Mouse (Mus musculus) brain, embryonic 14.5 days (tissue): ENCODE data around the gene Vars. TPM values are rescaled to one million over a fixed set of nuclear protein-coding genes. Genes with fewer than 3 reads are reported as not detected.

Experiments used
- DNase-seq: peaks from one replicate; pipeline ENCODE4 v3.0.0-alpha.2; 2011; ENCODE audit warnings: low read depth
- CTCF ChIP-seq: fragments of 200-500 bp; IDR thresholded peaks from 2 replicates; pipeline ENCODE4 v1.5.1; 2012; ENCODE audit warnings: inconsistent platforms, mild to moderate bottlenecking, moderate library complexity, borderline replicate concordance; ENCODE audit not compliant: insufficient read depth, insufficient read length; ENCODE audit errors: extremely low read depth
- POLR2A ChIP-seq: fragments of 200-500 bp; IDR thresholded peaks from 2 replicates; pipeline ENCODE4 v1.6.1; 2012; ENCODE audit warnings: mild to moderate bottlenecking, inconsistent platforms, borderline replicate concordance; ENCODE audit not compliant: poor library complexity, insufficient read depth, insufficient read length, severe bottlenecking; ENCODE audit errors: extremely low read depth
- polyA plus RNA-seq: library from polyadenylated mRNA; depleted of rRNA; stranded (reverse); fragments of >200 nt; gene quantifications from 2 replicates; pipeline ENCODE4 v1.2.3, GENCODE M21; 2012

Vars gene
- polyA plus RNA-seq, 1 experiment, result 99.2 TPM

GRCm38 (mm10) chr17:35015296-35015695 is 14.5 kb downstream of the Vars start:
- no peak for TF ChIP-seq POLR2A
- no peak for TF ChIP-seq CTCF
- no peak for DNase-seq

DNA sequence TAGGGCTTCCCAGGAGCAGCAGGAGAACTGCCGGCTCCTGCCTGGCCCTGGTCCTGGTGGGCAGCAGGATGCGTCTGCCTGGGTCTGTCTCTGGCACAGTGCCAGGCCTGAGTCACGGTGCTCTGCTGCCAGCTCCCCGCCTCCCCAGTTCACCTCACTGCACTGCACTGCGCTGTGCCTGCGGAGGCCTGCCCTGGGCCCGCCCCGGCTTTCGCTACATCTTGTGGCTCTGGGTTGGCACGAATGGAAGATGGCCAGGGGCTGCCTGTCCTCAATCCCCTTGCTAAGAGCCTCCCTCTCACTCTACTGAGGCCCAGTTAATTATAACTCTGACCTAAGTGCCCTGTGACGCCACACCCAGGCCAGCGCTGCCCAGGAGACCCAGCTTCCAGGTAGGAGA is 15.6 kb downstream of the Vars start, which contains the start of gene Vwa7:
Vwa7 (plus strand) TSS at position 204 of the 400 bp plus-strand sequence.
- TF ChIP-seq CTCF, result no peak
- no peak for TF ChIP-seq POLR2A
- DNase-seq, result peak; percentile 79

GRCm38 (mm10) chr17:35016791-35017705 is 16.3 kb downstream of the Vars start:
- TF ChIP-seq POLR2A (no peak), CTCF (no peak)
- no peak for DNase-seq

GRCm38 (mm10) chr17:35017706-35018030 is 16.9 kb downstream of the Vars start:
- DNase-seq, result no peak
- TF ChIP-seq CTCF, result no peak
- no peak for TF ChIP-seq POLR2A

GRCm38 (mm10) chr17:35018171-35018570 is 17.4 kb downstream of the Vars start:
- no peak for TF ChIP-seq POLR2A
- TF ChIP-seq CTCF, result no peak
- DNase-seq, result no peak

DNA sequence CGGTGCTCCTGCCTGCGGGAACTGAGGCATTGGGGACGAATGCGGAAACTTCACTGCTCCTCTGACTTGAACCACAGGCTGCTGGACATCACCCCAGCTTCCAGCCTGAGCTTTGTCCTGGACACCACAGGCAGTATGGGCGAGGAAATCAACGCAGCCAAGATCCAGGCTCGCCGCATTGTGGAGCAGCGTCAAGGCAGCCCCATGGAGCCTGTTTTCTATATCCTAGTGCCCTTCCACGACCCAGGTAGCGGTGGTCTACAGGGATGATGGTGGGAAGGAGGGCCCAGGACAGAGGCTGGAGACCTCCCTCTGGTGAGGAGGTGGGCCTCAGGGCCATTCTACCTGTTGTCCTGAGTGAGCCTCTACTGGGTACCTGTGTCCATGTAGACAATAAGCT is 19.1 kb downstream of the Vars start:
- DNase-seq, result no peak
- no peak for TF ChIP-seq POLR2A
- TF ChIP-seq CTCF, result no peak

- no peak for DNase-seq
- TF ChIP-seq CTCF (no peak), POLR2A (no peak)
These were observed 19.8 kb downstream of the Vars start for GRCm38 (mm10) chr17:35020551-35020950.

GRCm38 (mm10) chr17:35021163-35021808 is 20.5 kb downstream of the Vars start:
- DNase-seq, result peak; percentile 82
- no peak for TF ChIP-seq POLR2A
- peak; percentile 97 for TF ChIP-seq CTCF

GRCm38 (mm10) chr17:35021842-35022477 is 21.2 kb downstream of the Vars start:
- DNase-seq, result no peak
- no peak for TF ChIP-seq CTCF
- TF ChIP-seq POLR2A, result no peak

DNA sequence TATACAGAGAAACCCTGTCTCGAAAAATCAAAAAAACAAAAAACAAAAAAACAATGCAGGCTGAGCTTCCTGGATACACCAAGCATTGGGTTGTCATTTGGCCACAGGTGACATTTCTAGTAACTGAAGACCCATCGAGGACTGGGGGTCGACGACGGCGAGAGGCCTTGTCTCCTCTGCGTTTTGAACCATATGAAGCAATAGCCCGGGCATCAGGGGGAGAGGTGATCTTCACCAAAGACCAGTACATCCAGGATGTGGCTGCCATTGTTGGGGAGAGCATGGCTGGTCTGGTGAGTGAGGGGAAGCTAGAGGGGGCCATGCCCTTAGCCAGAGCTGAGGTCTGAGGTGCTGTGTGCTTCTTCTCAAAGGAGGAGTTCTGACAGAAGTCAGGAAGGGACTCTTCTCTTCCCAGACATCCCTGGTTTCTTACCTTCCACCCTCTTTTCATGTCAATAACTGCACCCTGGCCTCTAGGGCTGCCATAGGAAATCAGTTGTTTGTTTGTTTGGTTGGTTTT is 21.8 kb downstream of the Vars start:
- TF ChIP-seq POLR2A (no peak), CTCF (no peak)
- DNase-seq, result no peak

GRCm38 (mm10) chr17:35023221-35023620 is 22.4 kb downstream of the Vars start:
- DNase-seq, result no peak
- TF ChIP-seq POLR2A (no peak), CTCF (no peak)

GRCm38 (mm10) chr17:35023756-35024155 is 23.0 kb downstream of the Vars start:
- TF ChIP-seq CTCF (no peak), POLR2A (no peak)
- DNase-seq, result no peak

GRCm38 (mm10) chr17:35024261-35024660 is 23.5 kb downstream of the Vars start:
- TF ChIP-seq CTCF, result no peak
- no peak for DNase-seq

DNA sequence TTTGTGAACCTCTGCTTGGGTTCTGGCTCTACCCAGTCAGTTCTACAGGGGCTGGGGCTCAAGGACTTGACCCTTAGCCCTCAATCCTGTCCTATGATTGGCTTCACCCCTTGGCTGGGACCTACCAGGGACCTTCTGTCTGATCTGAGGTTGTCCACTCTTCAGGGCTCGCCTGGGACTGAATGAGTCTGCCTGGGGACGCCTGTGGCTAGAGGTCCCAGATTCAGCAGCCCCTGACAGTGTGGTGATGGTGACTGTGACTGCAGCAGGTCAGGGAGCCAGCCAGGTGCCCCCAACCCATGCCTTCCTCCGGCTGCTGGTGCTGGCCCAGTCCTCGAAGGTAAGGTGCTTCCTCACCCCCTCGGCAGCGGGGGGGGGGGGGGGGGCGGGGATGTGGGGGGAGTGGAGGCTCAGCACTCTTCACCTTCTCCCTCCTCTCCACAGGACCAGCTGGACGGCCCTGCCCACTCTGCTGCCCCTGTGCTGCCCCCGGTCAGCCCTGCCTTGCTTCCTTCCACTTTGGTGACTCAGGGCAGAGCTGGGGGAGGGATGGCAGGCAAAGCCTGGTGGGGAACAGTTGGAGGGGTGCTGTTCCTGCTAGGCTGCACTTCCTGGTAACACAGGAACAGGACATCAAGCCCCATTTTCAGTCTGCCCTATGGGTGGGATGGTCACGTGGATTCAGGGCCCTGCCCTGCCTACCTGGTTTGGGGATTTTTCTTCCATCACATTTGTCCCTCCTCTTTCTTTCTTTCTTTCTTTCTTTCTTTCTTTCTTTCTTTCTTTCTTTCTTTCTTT is 24.1 kb downstream of the Vars start:
- DNase-seq, result no peak
- TF ChIP-seq POLR2A (no peak), CTCF (no peak)
